Mouse (Mus musculus): ENCODE results near the gene Cyp39a1. TPM values are rescaled to one million over a fixed set of nuclear protein-coding genes. Genes with fewer than 3 reads are reported as not detected.

Gene Cyp39a1
- polyA plus RNA-seq, 1 experiment from 2014 or later = 14.7 TPM

DNA sequence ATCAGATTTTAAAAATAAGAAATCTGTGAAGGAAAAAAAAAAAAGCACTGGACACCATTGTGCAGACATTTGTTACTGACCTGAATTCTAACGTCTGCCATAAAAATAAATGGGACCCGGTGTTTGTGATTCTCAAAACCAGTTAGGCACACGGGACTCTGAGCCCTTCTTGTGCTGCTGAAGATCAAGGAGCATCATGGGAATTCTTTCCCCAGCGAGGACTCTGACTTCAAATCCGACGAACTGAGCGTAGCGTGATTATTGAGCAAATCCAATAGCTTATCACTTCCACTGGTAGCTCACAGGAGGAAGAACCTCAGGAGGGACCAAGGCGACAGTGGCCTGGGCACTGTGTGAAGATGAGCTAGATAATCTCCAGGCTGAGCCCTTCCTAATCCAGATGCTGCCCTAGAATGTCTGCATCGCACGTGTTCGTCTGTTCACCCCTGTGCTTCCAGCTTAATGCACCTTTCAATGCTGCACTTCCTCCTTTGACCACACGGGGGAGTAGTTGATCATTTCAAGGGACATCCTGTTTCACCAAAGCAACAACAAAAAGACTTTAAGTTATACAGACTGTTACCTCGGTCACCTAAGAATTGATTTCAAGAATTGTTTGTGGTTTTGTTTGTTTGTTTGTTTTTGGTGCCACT lies 31.9 kb downstream of the Cyp39a1 start:
- no peaks in the 10 kb centered on the region for H3K27me3 ChIP-seq
- no peak overlapping the region for H3K27ac ChIP-seq (replicated peaks)
- no peaks in the 10 kb centered on the region for H3K9me3 ChIP-seq
- peak overlapping the region; percentile 10 for H3K4me3 ChIP-seq
- 33% methylated on average over 14 of the region's 14 CpGs for WGBS
- ATAC-seq (ENCODE audit: low FRiP score, low read depth) = peak; percentile 72; the same call in 1 of the 2 replicates
- 0 out of 2 replicates have a peak overlapping the region, but pooled peaks have one; percentile 20 for H3K9ac ChIP-seq
- no peaks in the 10 kb centered on the region for H3K36me3 ChIP-seq
- no peaks in the 10 kb centered on the region for H3K4me1 ChIP-seq (replicated peaks)
- H3K4me2 ChIP-seq = peak overlapping the region; percentile 43

DNA sequence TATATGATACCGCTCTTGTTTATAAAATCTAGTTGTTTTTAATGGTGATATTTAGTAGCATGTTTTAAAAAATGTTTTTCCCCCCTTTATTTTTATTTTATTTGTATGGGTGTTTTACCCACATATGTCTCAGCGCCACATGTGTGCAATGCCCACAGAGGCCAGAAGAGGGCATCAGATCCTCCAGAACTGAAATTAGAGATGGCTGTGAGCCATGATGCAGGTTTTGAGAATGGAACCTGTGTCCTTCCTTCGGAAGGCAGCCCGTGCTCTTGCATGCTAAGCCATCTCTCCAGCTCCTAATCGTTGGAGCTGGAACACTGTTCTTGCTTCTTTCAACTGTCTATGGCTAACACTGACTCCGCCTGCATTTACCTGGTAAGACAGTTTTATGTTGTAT lies 33.8 kb downstream of the Cyp39a1 start:
- H3K36me3 ChIP-seq = no peaks in the 10 kb centered on the region
- H3K4me3 ChIP-seq = no peak overlapping the region
- no peak for ATAC-seq (ENCODE audit: low FRiP score, low read depth)
- H3K4me2 ChIP-seq = no peak overlapping the region
- H3K27ac ChIP-seq (replicated peaks) = no peak overlapping the region
- no peaks in the 10 kb centered on the region for H3K4me1 ChIP-seq (replicated peaks)
- H3K9me3 ChIP-seq = no peaks in the 10 kb centered on the region
- H3K9ac ChIP-seq = no peak overlapping the region
- no peaks in the 10 kb centered on the region for H3K27me3 ChIP-seq
- WGBS = 69% methylated on average over 6 of the region's 6 CpGs

DNA sequence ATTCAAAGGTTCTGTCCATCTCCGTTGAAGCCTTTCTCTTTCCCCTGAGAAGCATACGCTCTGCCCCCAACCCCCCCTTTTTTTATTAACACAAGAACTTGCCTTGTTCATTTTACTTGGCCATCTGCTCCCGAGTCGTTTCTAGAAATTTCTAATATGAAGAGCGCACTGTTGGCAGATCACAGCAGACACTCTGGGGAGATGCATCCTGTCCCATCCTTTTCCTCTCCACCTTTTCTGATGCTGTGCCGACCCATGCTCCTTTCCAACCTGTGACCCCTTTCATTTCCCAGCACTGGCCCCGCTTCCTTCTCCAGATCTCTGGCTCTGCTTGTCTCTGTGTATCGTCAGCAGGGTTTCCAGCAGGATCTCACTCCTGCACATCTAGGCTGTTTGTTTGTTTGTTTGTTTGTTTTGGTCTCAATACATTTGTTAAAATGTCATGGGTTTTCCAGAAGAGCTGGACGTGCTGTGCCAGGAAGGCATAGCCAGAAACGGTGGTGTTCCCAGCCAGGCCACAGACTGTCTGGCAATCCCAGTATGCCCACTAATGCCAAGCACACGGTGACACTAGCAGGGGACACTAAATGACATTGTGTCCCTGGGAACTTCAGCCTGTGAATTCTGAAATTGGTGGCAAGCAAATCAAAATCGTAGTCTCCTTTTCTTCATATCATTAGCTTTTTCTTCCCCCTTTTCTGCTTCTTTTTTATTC lies 37.1 kb downstream of the Cyp39a1 start:
- no peaks in the 10 kb centered on the region for H3K4me1 ChIP-seq (replicated peaks)
- no peaks in the 10 kb centered on the region for H3K36me3 ChIP-seq
- no peaks in the 10 kb centered on the region for H3K27me3 ChIP-seq
- no peak overlapping the region for H3K4me2 ChIP-seq
- 87% methylated on average over 12 of the region's 12 CpGs for WGBS
- H3K4me3 ChIP-seq = no peak overlapping the region
- H3K27ac ChIP-seq (replicated peaks) = no peak overlapping the region
- no peak overlapping the region for H3K9ac ChIP-seq
- ATAC-seq (ENCODE audit: low FRiP score, low read depth) = no peak
- no peaks in the 10 kb centered on the region for H3K9me3 ChIP-seq

DNA sequence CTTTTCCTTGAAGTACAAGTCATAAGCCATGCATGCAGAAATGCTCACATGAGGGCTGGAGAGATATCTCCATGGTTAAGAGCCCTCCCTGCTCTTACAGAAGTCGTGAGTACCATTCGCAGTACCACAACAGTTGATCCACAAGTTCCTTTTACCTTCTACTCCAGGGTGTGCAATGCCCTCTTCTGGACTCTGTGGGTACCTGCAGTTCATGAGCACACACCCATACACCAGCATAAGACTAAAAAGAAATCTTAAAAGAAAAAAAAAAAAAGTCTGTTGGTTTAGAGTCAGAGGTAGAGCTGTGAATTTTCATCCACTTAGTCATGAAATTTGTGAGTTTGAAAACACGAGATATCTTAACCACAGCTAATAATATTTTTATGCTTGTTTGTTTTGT lies 39.5 kb downstream of the Cyp39a1 start:
- H3K9ac ChIP-seq = no peak overlapping the region
- no peaks in the 10 kb centered on the region for H3K36me3 ChIP-seq
- H3K27ac ChIP-seq (replicated peaks) = no peak overlapping the region
- H3K4me2 ChIP-seq = no peak overlapping the region
- WGBS = 94% methylated on average over 3 of the region's 3 CpGs
- ATAC-seq (ENCODE audit: low FRiP score, low read depth) = no peak
- no peaks in the 10 kb centered on the region for H3K27me3 ChIP-seq
- H3K9me3 ChIP-seq = no peaks in the 10 kb centered on the region
- no peaks in the 10 kb centered on the region for H3K4me1 ChIP-seq (replicated peaks)
- no peak overlapping the region for H3K4me3 ChIP-seq

DNA sequence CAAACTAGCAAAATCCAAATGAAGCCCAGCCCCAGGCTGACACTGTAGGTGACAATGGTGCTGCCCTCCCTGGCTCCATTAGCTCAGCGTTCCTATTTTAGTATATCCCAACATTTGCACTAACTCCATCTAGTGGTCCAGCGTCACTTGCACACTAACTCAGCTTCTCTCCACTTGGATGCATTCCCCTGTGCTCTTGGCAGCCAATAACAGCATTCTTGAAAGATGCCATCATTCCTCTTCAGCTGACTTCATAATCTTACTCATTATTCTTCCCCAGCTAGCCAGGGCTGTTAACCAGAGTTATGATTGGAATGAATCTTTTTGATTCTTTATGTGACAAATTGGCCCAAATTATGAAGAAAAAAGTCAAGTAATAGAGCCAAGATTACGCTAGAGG lies 40.0 kb downstream of the Cyp39a1 start:
- Histone ChIP-seq H3K27me3 (no peaks in the 10 kb centered on the region), H3K36me3 (no peaks in the 10 kb centered on the region), H3K27ac (replicated peaks) (no peak overlapping the region), H3K4me1 (replicated peaks) (no peaks in the 10 kb centered on the region), H3K9ac (no peak overlapping the region), H3K9me3 (no peaks in the 10 kb centered on the region), H3K4me3 (no peak overlapping the region), H3K4me2 (no peak overlapping the region)
- no peak for ATAC-seq (ENCODE audit: low FRiP score, low read depth)
- 88% methylated on average over 3 of the region's 3 CpGs for WGBS

DNA sequence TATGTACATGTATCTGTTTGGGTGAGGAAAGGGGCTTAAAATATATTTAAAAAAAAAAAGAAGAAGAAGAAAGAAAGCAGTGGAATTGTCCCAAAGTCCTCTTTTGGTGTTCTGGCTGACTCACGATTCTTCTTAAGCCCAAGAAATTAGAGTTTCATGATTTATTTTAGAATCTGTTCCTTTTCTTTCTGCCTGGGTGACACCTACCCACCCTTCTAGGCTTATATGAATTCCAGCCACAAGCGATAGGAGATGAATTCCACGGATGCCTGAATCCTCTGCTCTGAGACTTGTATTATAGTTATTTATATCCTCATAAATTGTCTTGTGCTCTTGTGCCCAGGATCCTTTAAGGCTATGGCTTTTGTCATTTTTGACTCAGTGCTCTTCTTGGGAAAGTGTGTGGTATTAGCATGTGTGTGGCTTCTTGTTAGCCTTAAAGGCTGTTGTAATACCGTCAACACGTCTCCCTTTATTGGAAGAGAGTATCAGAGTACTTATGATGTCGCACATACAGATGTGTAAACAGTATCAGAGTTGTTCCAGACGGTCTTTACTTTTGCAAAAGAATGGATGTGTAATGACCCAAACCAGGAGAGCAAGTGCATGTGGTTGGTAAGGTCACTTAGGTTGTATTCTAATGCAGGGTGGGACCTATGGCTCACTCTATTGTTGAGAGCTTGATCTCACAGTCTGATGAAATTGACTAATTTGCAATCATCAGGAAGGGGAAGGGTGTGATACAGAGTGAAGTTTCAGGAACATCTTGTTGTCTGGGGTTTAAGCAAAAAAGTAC lies 44.5 kb downstream of the Cyp39a1 start:
- H3K36me3 ChIP-seq = no peaks in the 10 kb centered on the region
- ATAC-seq (ENCODE audit: low FRiP score, low read depth) = no peak
- no peak overlapping the region for H3K4me3 ChIP-seq
- WGBS = 92% methylated on average over 7 of the region's 7 CpGs
- no peaks in the 10 kb centered on the region for H3K9me3 ChIP-seq
- no peak overlapping the region for H3K27ac ChIP-seq (replicated peaks)
- H3K27me3 ChIP-seq = no peaks in the 10 kb centered on the region
- H3K4me1 ChIP-seq (replicated peaks) = no peaks in the 10 kb centered on the region
- no peak overlapping the region for H3K9ac ChIP-seq
- H3K4me2 ChIP-seq = no peak overlapping the region

DNA sequence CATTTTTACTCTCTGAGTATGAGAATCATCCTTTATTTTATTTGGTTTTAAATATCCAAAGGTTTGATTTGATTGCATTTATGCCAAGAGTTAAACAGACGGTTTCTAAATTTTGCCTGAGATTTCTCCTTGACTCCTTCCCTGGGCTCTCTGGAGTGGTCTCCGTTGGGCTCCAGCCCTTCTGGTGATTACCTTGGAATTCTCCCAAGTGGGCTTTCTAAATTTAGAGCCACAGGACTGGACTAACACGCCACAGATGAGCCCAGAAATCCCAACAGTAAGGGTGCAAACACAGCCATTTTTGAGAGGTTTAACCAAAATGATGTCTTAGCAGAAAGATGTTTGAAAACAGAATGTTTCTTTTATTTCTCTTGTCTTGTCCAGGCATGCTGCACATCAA lies 47.0 kb downstream of the Cyp39a1 start:
- H3K9me3 ChIP-seq = no peaks in the 10 kb centered on the region
- H3K9ac ChIP-seq = no peak overlapping the region
- H3K36me3 ChIP-seq = no peaks in the 10 kb centered on the region
- H3K27me3 ChIP-seq = no peaks in the 10 kb centered on the region
- 71% methylated on average over 3 of the region's 3 CpGs for WGBS
- H3K4me2 ChIP-seq = no peak overlapping the region
- no peaks in the 10 kb centered on the region for H3K4me1 ChIP-seq (replicated peaks)
- no peak for ATAC-seq (ENCODE audit: low FRiP score, low read depth)
- H3K27ac ChIP-seq (replicated peaks) = no peak overlapping the region
- no peak overlapping the region for H3K4me3 ChIP-seq

DNA sequence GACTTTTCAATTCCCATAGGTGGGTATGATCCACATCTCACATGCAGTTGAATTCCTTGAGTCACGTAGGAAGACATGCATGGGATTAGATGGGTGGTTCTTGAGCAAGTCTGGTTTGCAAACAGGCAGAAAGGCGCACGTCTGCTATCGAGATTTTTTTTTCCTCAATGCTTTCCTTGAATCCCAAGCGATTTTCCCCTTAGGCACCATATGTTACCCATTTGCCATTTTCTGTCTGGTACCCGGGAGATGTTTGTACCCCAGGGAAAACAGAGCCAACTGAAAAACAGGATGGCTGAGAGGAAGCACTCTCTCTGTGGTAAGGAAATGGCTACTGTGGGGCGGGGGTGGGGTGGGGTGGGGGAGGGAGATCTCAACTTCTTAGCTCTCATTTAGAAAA lies 49.4 kb downstream of the Cyp39a1 start:
- ATAC-seq (ENCODE audit: low FRiP score, low read depth) = no peak
- Histone ChIP-seq H3K36me3 (no peaks in the 10 kb centered on the region), H3K4me1 (replicated peaks) (no peaks in the 10 kb centered on the region), H3K4me3 (no peak overlapping the region), H3K27ac (replicated peaks) (no peak overlapping the region), H3K4me2 (no peak overlapping the region), H3K27me3 (no peaks in the 10 kb centered on the region), H3K9ac (no peak overlapping the region), H3K9me3 (no peaks in the 10 kb centered on the region)
- WGBS = 61% methylated on average over 7 of the region's 7 CpGs

DNA sequence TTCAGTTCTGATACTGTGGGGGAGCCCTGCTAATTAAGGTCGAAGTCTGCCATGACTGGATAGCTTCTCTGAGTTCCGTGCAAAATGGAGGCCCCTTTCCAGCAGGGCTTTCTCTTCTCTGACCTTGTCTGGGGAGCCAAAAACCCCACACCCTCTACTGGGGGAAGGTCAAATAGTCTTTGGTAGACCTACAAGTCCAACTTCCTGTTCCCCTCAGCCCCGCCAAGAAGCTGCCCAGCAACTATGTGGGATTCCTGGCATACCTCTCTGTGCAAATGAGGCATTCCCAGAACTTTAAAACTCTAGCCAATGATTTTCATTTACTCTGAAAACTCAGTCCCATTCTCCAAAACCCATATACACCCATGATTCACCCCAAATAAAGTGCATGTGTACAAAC lies 52.2 kb downstream of the Cyp39a1 start:
- ATAC-seq (ENCODE audit: low FRiP score, low read depth) = no peak
- Histone ChIP-seq H3K27ac (replicated peaks) (no peak overlapping the region), H3K4me3 (no peak overlapping the region), H3K4me2 (no peak overlapping the region), H3K27me3 (no peaks in the 10 kb centered on the region), H3K4me1 (replicated peaks) (no peaks in the 10 kb centered on the region), H3K36me3 (no peaks in the 10 kb centered on the region), H3K9ac (no peak overlapping the region), H3K9me3 (no peaks in the 10 kb centered on the region)
- WGBS = 92% methylated on average over 3 of the region's 3 CpGs

DNA sequence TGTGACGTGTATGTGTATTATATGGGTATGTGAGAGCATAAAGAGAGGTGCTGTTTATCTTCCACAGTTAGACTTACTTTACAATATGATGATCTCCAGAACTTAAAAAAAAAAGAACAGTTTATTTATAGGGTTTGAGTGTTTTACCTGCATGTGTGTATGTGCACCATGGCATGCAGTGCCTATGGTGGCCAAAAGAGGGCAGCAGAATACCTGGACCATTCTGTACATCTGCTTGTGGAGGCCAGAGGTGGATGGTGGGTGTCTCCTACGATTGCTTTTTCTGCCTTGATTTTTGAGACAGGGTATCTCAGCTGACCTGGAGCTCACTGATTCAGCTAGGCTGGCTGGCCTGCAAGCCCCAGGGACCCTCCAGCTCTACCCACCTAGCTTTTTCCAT lies 57.3 kb downstream of the Cyp39a1 start:
- ATAC-seq (ENCODE audit: low FRiP score, low read depth) = no peak
- H3K27me3 ChIP-seq = no peaks in the 10 kb centered on the region
- WGBS = 99% methylated on average over 2 of the region's 2 CpGs
- H3K27ac ChIP-seq (replicated peaks) = no peak overlapping the region
- no peak overlapping the region for H3K9ac ChIP-seq
- H3K9me3 ChIP-seq = no peaks in the 10 kb centered on the region
- H3K4me1 ChIP-seq (replicated peaks) = no peaks in the 10 kb centered on the region
- no peak overlapping the region for H3K4me2 ChIP-seq
- H3K4me3 ChIP-seq = no peak overlapping the region
- H3K36me3 ChIP-seq = no peaks in the 10 kb centered on the region

DNA sequence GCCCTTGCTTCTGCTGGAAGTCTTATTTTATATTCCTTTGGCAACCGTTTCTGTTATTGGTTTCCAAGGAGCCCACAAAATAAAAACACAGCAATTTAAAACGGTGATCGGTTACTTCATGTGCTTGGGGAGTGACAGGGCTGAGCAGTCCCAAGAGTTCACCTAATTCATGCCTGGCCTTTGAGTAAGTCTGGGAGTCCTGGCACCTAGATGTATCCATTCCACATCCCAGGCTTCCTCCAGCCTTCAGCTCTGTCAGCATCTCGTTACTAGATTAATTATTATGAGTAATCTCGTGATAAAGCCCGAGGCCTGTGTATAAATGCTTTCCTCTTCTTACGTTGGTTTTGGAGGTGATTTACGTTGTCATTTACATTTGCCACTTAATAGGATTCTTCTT lies 64.1 kb downstream of the Cyp39a1 start:
- Histone ChIP-seq H3K9me3 (no peaks in the 10 kb centered on the region), H3K27ac (replicated peaks) (no peak overlapping the region), H3K36me3 (no peaks in the 10 kb centered on the region), H3K4me1 (replicated peaks) (no peaks in the 10 kb centered on the region), H3K4me3 (no peak overlapping the region), H3K9ac (no peak overlapping the region), H3K27me3 (no peaks in the 10 kb centered on the region), H3K4me2 (no peak overlapping the region)
- WGBS = 66% methylated on average over 8 of the region's 8 CpGs
- ATAC-seq (ENCODE audit: low FRiP score, low read depth) = no peak

DNA sequence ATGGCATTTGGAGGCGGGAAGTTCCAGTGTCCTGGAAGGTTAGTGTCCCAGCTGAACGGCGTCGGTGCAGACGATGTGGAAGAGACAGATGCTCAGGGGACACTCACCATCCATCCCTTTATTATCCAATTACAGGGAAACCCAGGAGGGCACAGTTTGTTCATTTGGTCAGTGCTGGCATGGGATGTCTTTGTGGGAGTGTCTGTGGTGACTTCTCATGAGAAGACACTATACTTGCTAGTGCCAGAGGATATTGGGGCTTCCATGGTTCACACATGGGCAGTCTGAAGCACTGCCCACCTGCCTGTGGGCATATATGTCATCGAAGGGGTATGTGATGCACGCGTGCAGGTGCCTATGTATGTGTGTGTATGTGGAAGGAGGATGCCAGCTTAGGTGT lies 64.8 kb downstream of the Cyp39a1 start:
- no peak for ATAC-seq (ENCODE audit: low FRiP score, low read depth)
- Histone ChIP-seq H3K9me3 (no peaks in the 10 kb centered on the region), H3K27ac (replicated peaks) (no peak overlapping the region), H3K36me3 (no peaks in the 10 kb centered on the region), H3K9ac (no peak overlapping the region), H3K4me3 (no peak overlapping the region), H3K4me2 (no peak overlapping the region), H3K27me3 (no peaks in the 10 kb centered on the region), H3K4me1 (replicated peaks) (no peaks in the 10 kb centered on the region)
- 93% methylated on average over 8 of the region's 8 CpGs for WGBS
